Mouse (Mus musculus) liver, embryonic 16.5 days (tissue): ENCODE measurements around the gene Adra1d. TPM values are rescaled to one million over a fixed set of nuclear protein-coding genes. Genes with fewer than 3 reads are reported as not detected.

Source experiments
- polyA plus RNA-seq: library from polyadenylated mRNA; unstranded; fragments of >200 nt; fragmentation: Nextera tagmentation; extraction: Ambion mirVana; gene quantifications from 2 replicates; pipeline ENCODE4 v1.2.1, GENCODE M21; 2015

The Adra1d gene
- polyA plus RNA-seq, 1 experiment from 2014 or later = 0.22 TPM

Other genes starting within 250 kb of the Adra1d start
- gene Rnf24, start 209.4 kb downstream of the Adra1d start, polyA plus RNA-seq = 0.46 and 0.61 TPM in 2 replicates
- 85.1 and 89.1 TPM in 2 replicates for gene Smox, start 70.8 kb downstream of the Adra1d start, polyA plus RNA-seq